Mouse (Mus musculus): ENCODE results near the gene Sync. TPM values are rescaled to one million over a fixed set of nuclear protein-coding genes. Genes with fewer than 3 reads are reported as not detected.

Sync gene
- polyA plus RNA-seq, 1 experiment from 2014 or later, result 1.8 TPM

DNA sequence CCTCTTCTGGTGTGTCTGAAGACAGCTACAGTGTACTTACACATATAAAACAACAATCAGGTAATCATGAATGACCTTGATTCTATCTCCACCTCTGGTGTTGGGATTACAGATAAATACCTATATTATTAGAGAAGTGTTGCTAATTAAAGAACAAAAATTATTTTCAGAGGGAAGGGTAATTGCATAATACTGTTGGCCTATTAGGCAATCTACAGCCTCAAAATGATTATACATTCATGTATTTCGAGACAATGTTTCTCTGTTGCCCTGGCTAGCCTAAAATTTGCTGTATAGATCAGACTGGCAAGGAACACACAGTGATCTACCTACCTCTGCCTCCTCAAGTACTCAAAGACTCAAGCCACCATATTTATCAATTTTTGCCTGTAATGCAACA lies 36.1 kb downstream of the Sync start:
- Histone ChIP-seq H3K36me3 (peaks cover 60% of the 10 kb centered on the region), H3K4me1 (no peaks in the 10 kb centered on the region), H3K27ac (no peak overlapping the region), H3K27me3 (no peaks in the 10 kb centered on the region), H3K4me2 (replicated peaks) (no peak overlapping the region), H3K9ac (no peak overlapping the region), H3K4me3 (no peak overlapping the region), H3K9me3 (replicated peaks) (no peaks in the 10 kb centered on the region)
- 91% methylated on average over 1 of the region's 1 CpGs for WGBS
- ATAC-seq (ENCODE audit: low FRiP score), result no peak

GRCm38 (mm10) chr4:129324756-129325155 lies 37.3 kb downstream of the Sync start:
- Histone ChIP-seq H3K4me1 (no peaks in the 10 kb centered on the region), H3K9ac (no peak overlapping the region), H3K4me3 (no peak overlapping the region), H3K4me2 (replicated peaks) (no peak overlapping the region), H3K27ac (no peak overlapping the region), H3K27me3 (no peaks in the 10 kb centered on the region), H3K9me3 (replicated peaks) (no peaks in the 10 kb centered on the region), H3K36me3 (peaks cover 60% of the 10 kb centered on the region)
- ATAC-seq (ENCODE audit: low FRiP score), result no peak
- 88% methylated on average over 1 of the region's 1 CpGs for WGBS

- H3K4me3 ChIP-seq, result no peak overlapping the region
- H3K4me1 ChIP-seq, result peaks cover 3% of the 10 kb centered on the region; the same call in 1 of the 2 replicates
- no peak overlapping the region for H3K9ac ChIP-seq
- no peaks in the 10 kb centered on the region for H3K9me3 ChIP-seq (replicated peaks)
- H3K27me3 ChIP-seq, result no peaks in the 10 kb centered on the region
- peaks cover 53% of the 10 kb centered on the region for H3K36me3 ChIP-seq
- WGBS, result 96% methylated on average over 1 of the region's 1 CpGs
- no peak overlapping the region for H3K4me2 ChIP-seq (replicated peaks)
- H3K27ac ChIP-seq, result no peak overlapping the region
- no peak for ATAC-seq (ENCODE audit: low FRiP score)
These were observed 38.8 kb downstream of the Sync start for GRCm38 (mm10) chr4:129326191-129326590.

- Histone ChIP-seq H3K27ac (no peak overlapping the region), H3K4me1 (peaks cover 34% of the 10 kb centered on the region), H3K4me3 (peak overlapping the region; percentile 93), H3K4me2 (replicated peaks) (peak overlapping the region; percentile 60), H3K9ac (peak overlapping the region; percentile 92; the same call in 1 of the 2 replicates), H3K27me3 (no peaks in the 10 kb centered on the region), H3K36me3 (peaks cover 33% of the 10 kb centered on the region), H3K9me3 (replicated peaks) (no peaks in the 10 kb centered on the region)
- ATAC-seq (ENCODE audit: low FRiP score), result no peak
- 28% methylated on average over 1 of the region's 1 CpGs for WGBS
These were observed 45.4 kb downstream of the Sync start for GRCm38 (mm10) chr4:129332846-129333245.

DNA sequence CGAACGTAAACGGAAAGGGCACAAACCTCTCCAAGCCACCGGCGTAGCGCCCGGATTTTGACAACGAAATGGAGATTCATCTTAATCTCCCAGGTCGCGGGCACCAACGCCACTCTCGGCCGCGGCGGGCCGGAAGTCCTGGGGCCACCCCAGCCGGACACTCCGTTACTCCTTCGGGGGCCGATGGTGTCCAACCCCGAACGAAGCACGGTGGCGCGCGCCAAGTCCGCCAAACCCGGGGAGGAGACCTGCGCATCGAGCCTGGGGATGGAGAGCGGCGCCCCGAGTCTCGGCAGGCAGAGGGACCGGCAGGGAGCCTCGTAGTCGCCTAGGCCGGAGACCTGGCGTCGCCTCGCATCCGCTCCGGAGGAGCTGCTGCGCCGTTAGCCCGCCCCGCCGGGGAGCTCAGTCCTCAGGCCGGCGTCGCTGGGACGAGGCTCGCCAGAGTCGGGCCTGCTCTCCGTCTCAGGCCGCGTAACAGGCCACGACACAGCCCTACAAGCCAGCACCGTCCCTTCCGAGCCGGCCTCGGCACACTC lies 47.3 kb downstream of the Sync start:
- Histone ChIP-seq H3K4me2 (replicated peaks) (peak overlapping the region; percentile 60), H3K4me1 (peaks cover 34% of the 10 kb centered on the region), H3K4me3 (peak overlapping the region; percentile 93), H3K27me3 (no peaks in the 10 kb centered on the region), H3K9me3 (replicated peaks) (no peaks in the 10 kb centered on the region), H3K36me3 (peaks cover 19% of the 10 kb centered on the region), H3K27ac (peak overlapping the region; percentile 99), H3K9ac (peak overlapping the region; percentile 92)
- WGBS, result under 1% methylated on average over 61 of the region's 62 CpGs
- ATAC-seq (ENCODE audit: low FRiP score), result no peak

- Histone ChIP-seq H3K9ac (peak within 1 kb of the TSS; percentile 92), H3K9me3 (replicated peaks) (no peaks in the 10 kb centered on the region), H3K4me2 (replicated peaks) (peak within 1 kb of the TSS; percentile 88), H3K4me1 (peaks cover 34% of the 10 kb centered on the region), H3K36me3 (peaks cover 19% of the 10 kb centered on the region), H3K4me3 (peak within 1 kb of the TSS; percentile 93), H3K27me3 (no peaks in the 10 kb centered on the region), H3K27ac (peak within 1 kb of the TSS; percentile 99)
- ATAC-seq (ENCODE audit: low FRiP score), result peak; percentile 99
- WGBS, result under 1% methylated on average over 71 of the region's 73 CpGs
These were observed 48.0 kb downstream of the Sync start, which contains the start of the genes Rbbp4 and Zbtb8os for GRCm38 (mm10) chr4:129335216-129336074. Rbbp4 (minus strand) TSS chr4:129335370. Zbtb8os (plus strand) TSS chr4:129335695.

GRCm38 (mm10) chr4:129336291-129336690 lies 48.9 kb downstream of the Sync start:
- 53% methylated on average over 14 of the region's 14 CpGs for WGBS
- no peak for ATAC-seq (ENCODE audit: low FRiP score)
- Histone ChIP-seq H3K9me3 (replicated peaks) (no peaks in the 10 kb centered on the region), H3K9ac (peak overlapping the region; percentile 75), H3K4me1 (peaks cover 31% of the 10 kb centered on the region), H3K27ac (peak overlapping the region; percentile 99), H3K4me2 (replicated peaks) (peak overlapping the region; percentile 88), H3K36me3 (peaks cover 11% of the 10 kb centered on the region), H3K27me3 (no peaks in the 10 kb centered on the region), H3K4me3 (peak overlapping the region; percentile 93)

- Histone ChIP-seq H3K4me3 (no peak overlapping the region), H3K9ac (no peak overlapping the region), H3K36me3 (peaks cover 28% of the 10 kb centered on the region), H3K27ac (no peak overlapping the region), H3K9me3 (replicated peaks) (no peaks in the 10 kb centered on the region), H3K4me1 (peaks cover 3% of the 10 kb centered on the region), H3K27me3 (no peaks in the 10 kb centered on the region), H3K4me2 (replicated peaks) (no peak overlapping the region)
- ATAC-seq (ENCODE audit: low FRiP score), result no peak
- WGBS, result 100% methylated on average over 3 of the region's 3 CpGs
These were observed 52.3 kb downstream of the Sync start for GRCm38 (mm10) chr4:129339743-129340142.

- ATAC-seq (ENCODE audit: low FRiP score), result no peak
- Histone ChIP-seq H3K9me3 (replicated peaks) (no peaks in the 10 kb centered on the region), H3K4me3 (no peak overlapping the region), H3K27me3 (no peaks in the 10 kb centered on the region), H3K4me1 (no peaks in the 10 kb centered on the region), H3K4me2 (replicated peaks) (no peak overlapping the region), H3K9ac (no peak overlapping the region), H3K36me3 (peaks cover 39% of the 10 kb centered on the region), H3K27ac (no peak overlapping the region)
- WGBS, result 89% methylated on average over 1 of the region's 1 CpGs
These were observed 54.5 kb downstream of the Sync start for GRCm38 (mm10) chr4:129341888-129342287.

DNA sequence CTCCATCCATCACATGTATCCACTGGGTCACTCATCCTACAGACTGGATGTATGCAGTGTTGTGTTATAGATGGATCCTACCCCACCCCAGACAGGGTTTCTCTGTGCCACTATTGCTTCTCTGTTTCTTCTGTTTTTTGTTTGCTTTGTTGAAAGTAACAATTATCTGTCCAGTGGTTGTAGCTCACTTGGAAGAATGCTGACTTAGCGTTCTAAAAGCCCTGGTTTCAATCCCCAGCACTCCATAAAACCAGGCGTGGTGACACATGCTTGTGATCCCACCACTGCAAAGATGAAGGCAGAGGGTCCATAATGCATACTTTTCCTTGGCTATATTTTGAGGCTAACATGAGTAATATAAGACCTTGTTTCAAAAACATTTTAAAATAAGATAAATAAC lies 55.3 kb downstream of the Sync start:
- ATAC-seq (ENCODE audit: low FRiP score), result no peak
- H3K27me3 ChIP-seq, result no peaks in the 10 kb centered on the region
- H3K27ac ChIP-seq, result no peak overlapping the region
- no peak overlapping the region for H3K9ac ChIP-seq
- no peak overlapping the region for H3K4me3 ChIP-seq
- H3K36me3 ChIP-seq, result peaks cover 41% of the 10 kb centered on the region
- H3K4me2 ChIP-seq (replicated peaks), result no peak overlapping the region
- 89% methylated on average over 2 of the region's 2 CpGs for WGBS
- no peaks in the 10 kb centered on the region for H3K4me1 ChIP-seq
- no peaks in the 10 kb centered on the region for H3K9me3 ChIP-seq (replicated peaks)

DNA sequence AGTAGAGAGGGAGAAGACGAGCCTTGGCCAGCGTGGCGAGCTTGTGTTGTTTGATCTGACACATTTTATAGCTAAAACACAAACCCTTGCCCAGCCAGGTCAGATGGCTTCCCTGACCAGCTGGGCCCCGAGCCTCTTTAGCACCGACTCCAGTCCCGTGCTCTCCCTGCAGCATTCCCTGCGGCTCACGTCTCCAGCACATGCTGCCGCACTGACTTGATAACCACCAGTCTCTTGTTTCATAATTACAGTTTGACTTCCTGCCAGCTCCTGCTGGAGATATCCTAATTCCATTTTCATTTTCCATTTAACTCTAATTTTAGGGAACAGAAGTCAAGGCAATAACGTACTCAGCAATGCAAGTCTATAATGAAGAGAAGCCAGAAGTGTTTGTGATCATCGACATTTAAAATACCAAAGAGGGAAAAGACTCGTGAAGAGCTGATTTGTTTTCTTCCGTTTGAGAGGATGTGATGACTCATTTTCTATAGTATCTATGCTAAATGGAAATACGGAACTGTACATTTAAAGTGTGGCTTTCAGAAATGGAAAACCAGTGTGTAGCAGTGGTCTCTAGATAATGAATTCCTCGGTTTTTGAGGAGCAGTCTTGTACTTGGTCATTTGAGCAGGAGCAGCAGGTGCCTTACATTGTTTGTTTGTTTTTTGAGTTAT lies 59.2 kb downstream of the Sync start:
- Histone ChIP-seq H3K9ac (no peak overlapping the region), H3K27ac (no peak overlapping the region), H3K4me1 (no peaks in the 10 kb centered on the region), H3K4me2 (replicated peaks) (no peak overlapping the region), H3K27me3 (no peaks in the 10 kb centered on the region), H3K4me3 (no peak overlapping the region), H3K9me3 (replicated peaks) (no peaks in the 10 kb centered on the region), H3K36me3 (peaks cover 45% of the 10 kb centered on the region)
- WGBS, result 92% methylated on average over 15 of the region's 15 CpGs
- ATAC-seq (ENCODE audit: low FRiP score), result no peak

DNA sequence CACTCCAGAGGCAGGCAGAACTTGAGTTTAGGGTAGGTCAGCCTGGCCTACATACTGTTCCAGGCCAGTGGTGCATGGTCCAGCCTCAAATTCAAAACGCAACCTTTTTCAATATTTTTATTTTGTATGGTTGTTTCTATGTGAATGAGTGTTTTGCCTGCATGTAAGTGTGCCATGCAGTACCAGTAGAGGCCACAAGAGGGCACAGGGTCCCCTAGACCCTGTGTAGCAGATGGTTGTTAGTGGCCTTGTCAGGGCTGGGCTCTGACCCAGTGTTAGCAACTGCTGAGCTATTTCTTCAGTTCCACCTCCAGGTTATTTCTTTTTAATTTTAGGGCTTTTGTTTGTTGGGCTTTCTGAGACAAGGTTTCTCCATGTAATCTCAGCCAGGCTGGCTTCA lies 63.2 kb downstream of the Sync start:
- H3K36me3 ChIP-seq, result peaks cover 31% of the 10 kb centered on the region
- ATAC-seq (ENCODE audit: low FRiP score), result no peak
- H3K4me1 ChIP-seq, result no peaks in the 10 kb centered on the region
- WGBS, result 11% methylated on average over 1 of the region's 1 CpGs
- H3K27ac ChIP-seq, result no peak overlapping the region
- H3K4me2 ChIP-seq (replicated peaks), result no peak overlapping the region
- no peaks in the 10 kb centered on the region for H3K9me3 ChIP-seq (replicated peaks)
- no peak overlapping the region for H3K9ac ChIP-seq
- H3K27me3 ChIP-seq, result no peaks in the 10 kb centered on the region
- no peak overlapping the region for H3K4me3 ChIP-seq
